Mouse (Mus musculus) E14TG2a.4 (cell line): ENCODE measurements around the gene Eya2.

ENCODE experiments used
- CTCF ChIP-seq: conservative IDR thresholded peaks from 2 replicates; pipeline ENCODE4 v1.5.1; 2014; ENCODE audit warnings: low read length
- NANOG ChIP-seq: IDR thresholded peaks from 2 replicates; pipeline ENCODE4 v1.6.1; 2014; ENCODE audit warnings: borderline replicate concordance, low read length, mixed read lengths
- POU5F1 ChIP-seq: IDR thresholded peaks from 2 replicates; pipeline ENCODE4 v1.6.1; 2014; ENCODE audit warnings: low read length, borderline replicate concordance

DNA sequence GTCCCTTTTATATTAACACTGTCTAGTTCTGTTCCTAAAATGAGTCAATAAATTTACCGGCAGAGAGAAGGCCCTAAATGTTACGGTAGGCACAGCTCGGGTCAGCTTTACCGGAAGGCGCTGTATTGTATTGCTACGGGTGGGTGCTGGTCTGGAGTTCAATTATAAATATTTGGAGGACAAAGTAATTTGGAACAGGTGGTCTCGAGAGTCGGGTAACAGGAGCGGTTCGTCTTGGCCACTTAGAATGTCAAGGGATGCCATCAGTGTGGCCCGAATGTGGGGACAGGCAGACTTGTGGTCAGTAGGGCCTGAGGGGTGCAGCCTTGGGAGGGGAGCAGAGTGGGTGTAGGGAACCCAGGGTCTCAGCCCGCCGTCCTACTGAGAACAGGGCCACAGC, 4.7 kb downstream of the Eya2 start:
- TF ChIP-seq CTCF (no peak), NANOG (no peak), POU5F1 (no peak)
